Mouse (Mus musculus) hindbrain, postnatal 0 days (tissue): ENCODE measurements around the gene Hormad1. TPM values are rescaled to one million over a fixed set of nuclear protein-coding genes. Genes with fewer than 3 reads are reported as not detected.
"Not testable (repeated sequence)": the region's sequence is repeated elsewhere in the genome, so short reads cannot be mapped to it uniquely, and the experiment has no call there.

Source experiments
- ATAC-seq: fragments of 200-750 bp; cut with Nextera tagmentation; 2 replicates; pipeline ENCODE4 v1.8.0; 2017; ENCODE audit warnings: mild to moderate bottlenecking, moderate TSS enrichment, moderate library complexity
- DNase-seq: peaks from one replicate; pipeline ENCODE4 v3.0.0-alpha.2; 2015; ENCODE audit warnings: low spot score
- H3K27ac ChIP-seq: fragments of 300-500 bp; sonication (generic); 2 replicates; pipeline ENCODE4 v1.5.1; 2014; ENCODE audit warnings: mild to moderate bottlenecking
- H3K27me3 ChIP-seq: fragments of 300-500 bp; sonication (generic); 2 replicates; pipeline ENCODE4 v1.6.1; 2014; ENCODE audit warnings: low read length, mixed read lengths; ENCODE audit not compliant: insufficient read depth
- H3K36me3 ChIP-seq: fragments of 300-500 bp; sonication (generic); 2 replicates; pipeline ENCODE4 v1.6.1; 2014; ENCODE audit warnings: low read length, mixed read lengths; ENCODE audit not compliant: insufficient read depth
- H3K4me1 ChIP-seq: fragments of 300-500 bp; sonication (generic); 2 replicates; pipeline ENCODE4 v1.6.1; 2014; ENCODE audit warnings: antibody characterized with exemption, low read length, mixed read lengths; ENCODE audit not compliant: insufficient read depth
- H3K4me2 ChIP-seq: fragments of 300-500 bp; sonication (generic); 2 replicates; pipeline ENCODE4 v1.6.1; 2014; ENCODE audit warnings: low read depth, mild to moderate bottlenecking, low read length, moderate library complexity, mixed read lengths
- H3K4me3 ChIP-seq: fragments of 300-500 bp; sonication (generic); 2 replicates; pipeline ENCODE4 v1.5.1; 2014; ENCODE audit warnings: low read length
- H3K9ac ChIP-seq: fragments of 300-500 bp; sonication (generic); replicated peaks from 2 replicates; pipeline ENCODE4 v1.6.1; 2014; ENCODE audit warnings: mild to moderate bottlenecking, low read length, moderate library complexity, mixed read lengths
- H3K9me3 ChIP-seq: fragments of 300-500 bp; sonication (generic); 2 replicates; pipeline ENCODE4 v1.6.1; 2016; ENCODE audit warnings: low read length, mixed read lengths
- CTCF ChIP-seq: IDR thresholded peaks from 2 replicates; pipeline ENCODE4 v1.5.1; 2016; ENCODE audit warnings: antibody characterized with exemption, control low read depth, low read depth
- WGBS: fragments of 180-500 bp; shearing (Covaris S2); extraction: QIAGEN DNeasy Blood & Tissue Kit; methylation state at CpG from one replicate; pipeline ENCODE4 v1.1.7; 2014; 5-methylcytosine and 5-hydroxymethylcytosine counted together
- polyA plus RNA-seq: library from polyadenylated mRNA; unstranded; fragments of >200 nt; fragmentation: Nextera tagmentation; extraction: Ambion mirVana; gene quantifications from 2 replicates; pipeline ENCODE4 v1.2.1, GENCODE M21; 2015
- total RNA-seq: library from RNA; depleted of rRNA; stranded (reverse); fragments of >200 nt; gene quantifications from 2 replicates; pipeline ENCODE4 v1.2.3, GENCODE M21; 2014

The Hormad1 gene
- total and polyA plus RNA-seq, 2 experiments from 2014 or later = not detected

GRCm38 (mm10) chr3:95533364-95533763 is 26.1 kb upstream of the Hormad1 start:
- no peak for TF ChIP-seq CTCF
- no peaks in the 10 kb centered on the region for H3K27me3 ChIP-seq
- ATAC-seq (no peak), DNase-seq (no peak)
- H3K27ac ChIP-seq = no peak overlapping the region
- no peaks in the 10 kb centered on the region for H3K9me3 ChIP-seq
- no peak overlapping the region for H3K4me3 ChIP-seq
- 92% methylated on average over 5 of the region's 5 CpGs for WGBS
- H3K36me3 ChIP-seq = no peaks in the 10 kb centered on the region
- no peaks in the 10 kb centered on the region for H3K4me1 ChIP-seq
- no peak overlapping the region for H3K9ac ChIP-seq
- H3K4me2 ChIP-seq = no peak overlapping the region

GRCm38 (mm10) chr3:95534927-95535326 is 24.6 kb upstream of the Hormad1 start:
- no peak for ATAC-seq
- TF ChIP-seq CTCF = no peak
- Histone ChIP-seq H3K36me3 (no peaks in the 10 kb centered on the region), H3K9ac (no peak overlapping the region), H3K27ac (no peak overlapping the region), H3K4me3 (no peak overlapping the region), H3K9me3 (no peaks in the 10 kb centered on the region), H3K27me3 (no peaks in the 10 kb centered on the region), H3K4me2 (no peak overlapping the region), H3K4me1 (no peaks in the 10 kb centered on the region)
- 76% methylated on average over 1 of the region's 1 CpGs for WGBS
- DNase-seq = no peak

- Histone ChIP-seq H3K27ac (no peak overlapping the region), H3K9me3 (no peaks in the 10 kb centered on the region), H3K27me3 (no peaks in the 10 kb centered on the region), H3K4me3 (no peak overlapping the region), H3K4me1 (no peaks in the 10 kb centered on the region), H3K4me2 (no peak overlapping the region), H3K9ac (no peak overlapping the region), H3K36me3 (no peaks in the 10 kb centered on the region)
- ATAC-seq = no peak
- no peak for TF ChIP-seq CTCF
- 90% methylated on average over 10 of the region's 10 CpGs for WGBS
- DNase-seq = no peak
Measured at GRCm38 (mm10) chr3:95538936-95539335, 20.5 kb upstream of the Hormad1 start.

- WGBS = 94% methylated on average over 4 of the region's 4 CpGs
- H3K27me3 ChIP-seq = no peaks in the 10 kb centered on the region
- no peak overlapping the region for H3K4me2 ChIP-seq
Measured at GRCm38 (mm10) chr3:95539837-95540236, 19.6 kb upstream of the Hormad1 start.

GRCm38 (mm10) chr3:95541186-95541585 is 18.3 kb upstream of the Hormad1 start:
- H3K4me1 ChIP-seq, DNase-seq, H3K36me3 ChIP-seq, H3K9ac ChIP-seq, H3K27ac ChIP-seq, H3K4me2 ChIP-seq, H3K27me3 ChIP-seq, H3K4me3 ChIP-seq, H3K9me3 ChIP-seq, ATAC-seq: not testable (repeated sequence)
- 85% methylated on average over 2 of the region's 2 CpGs for WGBS

More at GRCm38 (mm10) chr3:95539837-95540236, 19.6 kb upstream of the Hormad1 start:
- Histone ChIP-seq H3K4me1 (no peaks in the 10 kb centered on the region), H3K27ac (no peak overlapping the region), H3K36me3 (no peaks in the 10 kb centered on the region), H3K9me3 (no peaks in the 10 kb centered on the region), H3K4me3 (no peak overlapping the region), H3K9ac (no peak overlapping the region)
- DNase-seq (no peak), ATAC-seq (no peak)
- TF ChIP-seq CTCF = no peak

GRCm38 (mm10) chr3:95542171-95542570 is 17.3 kb upstream of the Hormad1 start:
- Histone ChIP-seq H3K4me1 (no peaks in the 10 kb centered on the region), H3K9ac (no peak overlapping the region), H3K36me3 (no peaks in the 10 kb centered on the region), H3K27me3 (no peaks in the 10 kb centered on the region), H3K27ac (no peak overlapping the region), H3K9me3 (no peaks in the 10 kb centered on the region), H3K4me3 (no peak overlapping the region), H3K4me2 (no peak overlapping the region)
- no peak for TF ChIP-seq CTCF
- no peak for DNase-seq
- ATAC-seq = no peak

- Histone ChIP-seq H3K27ac (no peak overlapping the region), H3K9ac (no peak overlapping the region), H3K4me3 (no peak overlapping the region), H3K4me2 (no peak overlapping the region), H3K4me1 (no peaks in the 10 kb centered on the region), H3K9me3 (no peaks in the 10 kb centered on the region; the same call in 1 of the 2 replicates), H3K27me3 (no peaks in the 10 kb centered on the region), H3K36me3 (no peaks in the 10 kb centered on the region)
- no peak for TF ChIP-seq CTCF
- DNase-seq (no peak), ATAC-seq (no peak)
- WGBS = 73% methylated on average over 7 of the region's 7 CpGs
Measured at GRCm38 (mm10) chr3:95542981-95543380, 16.5 kb upstream of the Hormad1 start.
